Mouse (Mus musculus): Measurements from ENCODE around the gene Trpc2. TPM values are rescaled to one million over a fixed set of nuclear protein-coding genes. Genes with fewer than 3 reads are reported as not detected.
A peak's percentile ranks its signal among the peaks of the same experiment; 100 is the strongest.

The Trpc2 gene
- total RNA-seq, 1 experiment: 0.36 TPM

DNA sequence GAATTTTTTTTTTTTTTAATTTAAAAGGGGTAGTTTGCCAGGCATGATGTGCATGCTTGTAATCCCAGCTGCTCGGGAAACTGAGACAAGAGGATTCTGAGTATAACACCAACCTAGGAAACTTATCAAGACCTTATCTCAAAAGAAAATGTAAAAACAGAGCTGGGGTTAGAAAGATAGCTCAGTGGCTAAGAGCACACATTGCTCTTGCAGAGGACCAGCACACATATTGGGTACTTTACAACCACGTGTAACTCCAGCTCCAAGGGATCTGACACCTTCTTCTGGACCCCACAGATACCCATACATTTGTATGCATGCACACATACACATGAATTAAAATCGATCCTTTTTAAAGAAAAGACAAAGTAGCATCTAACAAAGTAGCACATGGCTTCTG, 21.6 kb upstream of the Trpc2 start:
- in situ Hi-C loops (cut with MboI; ENCODE audit: low sequenced_read_pairs in 2 of 2, unreplicated experiment in 2 of 2): no loop called here
- DNase-seq (ENCODE audit: low read depth, low spot score): no peak
- H3K36me3 ChIP-seq (ENCODE audit: control insufficient read depth, insufficient read depth, low read length, poor library complexity, severe bottlenecking): peaks cover 2% of the 10 kb centered on the region; the same call in 1 of the 2 replicates
- H3K27ac ChIP-seq (ENCODE audit: insufficient read depth, low read depth, low read length, poor library complexity, severe bottlenecking): no peak overlapping the region
- H3K9ac ChIP-seq (ENCODE audit: insufficient read depth, low read depth, low read length, poor library complexity, severe bottlenecking): no peak overlapping the region
- no peak overlapping the region for H3K4me3 ChIP-seq (ENCODE audit: insufficient read depth in 1 of 2, low read depth in 1 of 2, low read length in 2 of 2, poor library complexity in 1 of 2, severe bottlenecking in 1 of 2)
- no peaks in the 10 kb centered on the region for H3K9me3 ChIP-seq (ENCODE audit: control insufficient read depth, insufficient read depth, low read depth, low read length)
- TF ChIP-seq HCFC1 (IDR thresholded peaks at IDR 0.05; ENCODE audit: borderline replicate concordance, insufficient read depth, low read length) (no peak), ZNF384 (IDR thresholded peaks at IDR 0.05; ENCODE audit: low read depth, low read length) (no peak), CHD2 (IDR thresholded peaks at IDR 0.05; ENCODE audit: low read depth, low read length) (no peak), ZC3H11A (IDR thresholded peaks at IDR 0.05; ENCODE audit: borderline replicate concordance, low read depth, low read length) (no peak), MAFK (IDR thresholded peaks at IDR 0.05; ENCODE audit: insufficient read depth, low read depth, low read length) (no peak)
- H3K4me1 ChIP-seq (ENCODE audit: control insufficient read depth in 2 of 2, insufficient read depth in 2 of 2, low read length in 2 of 2, poor library complexity in 1 of 2): no peaks in the 10 kb centered on the region

DNA sequence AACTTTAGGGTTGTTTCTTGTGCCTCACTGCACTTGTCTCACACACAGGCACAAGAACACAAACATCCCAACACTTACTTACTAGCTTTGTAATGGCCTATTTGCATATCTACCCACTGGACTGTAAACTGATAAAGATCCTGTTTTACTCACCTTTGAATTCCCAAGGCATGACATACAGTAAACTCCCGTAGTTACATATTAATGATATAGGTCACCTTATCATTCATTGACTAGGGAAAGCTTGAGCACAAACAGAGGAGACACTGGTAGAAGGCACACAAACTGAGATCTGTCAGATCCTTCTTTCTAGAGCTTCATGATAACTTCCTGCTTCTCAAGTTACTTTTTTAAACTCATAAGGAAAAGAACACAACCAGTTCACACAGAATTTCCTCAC, 20.7 kb upstream of the Trpc2 start:
- TF ChIP-seq MAFK (IDR thresholded peaks at IDR 0.05; ENCODE audit: insufficient read depth, low read depth, low read length): no peak
- TF ChIP-seq HCFC1 (IDR thresholded peaks at IDR 0.05; ENCODE audit: borderline replicate concordance, insufficient read depth, low read length): no peak
- TF ChIP-seq CHD2 (IDR thresholded peaks at IDR 0.05; ENCODE audit: low read depth, low read length): no peak
- no peak for TF ChIP-seq ZC3H11A (IDR thresholded peaks at IDR 0.05; ENCODE audit: borderline replicate concordance, low read depth, low read length)
- TF ChIP-seq ZNF384 (IDR thresholded peaks at IDR 0.05; ENCODE audit: low read depth, low read length): no peak
- H3K4me3 ChIP-seq (ENCODE audit: insufficient read depth in 1 of 2, low read depth in 1 of 2, low read length in 2 of 2, poor library complexity in 1 of 2, severe bottlenecking in 1 of 2): no peak overlapping the region
- no peak overlapping the region for H3K9ac ChIP-seq (ENCODE audit: insufficient read depth, low read depth, low read length, poor library complexity, severe bottlenecking)
- no peaks in the 10 kb centered on the region for H3K9me3 ChIP-seq (ENCODE audit: control insufficient read depth, insufficient read depth, low read depth, low read length)
- no peak overlapping the region for H3K27ac ChIP-seq (ENCODE audit: insufficient read depth, low read depth, low read length, poor library complexity, severe bottlenecking)
- in situ Hi-C loops (cut with MboI; ENCODE audit: low sequenced_read_pairs in 2 of 2, unreplicated experiment in 2 of 2): no loop called here
- DNase-seq (ENCODE audit: low read depth, low spot score): no peak
- H3K4me1 ChIP-seq (ENCODE audit: control insufficient read depth in 2 of 2, insufficient read depth in 2 of 2, low read length in 2 of 2, poor library complexity in 1 of 2): no peaks in the 10 kb centered on the region
- H3K36me3 ChIP-seq (ENCODE audit: control insufficient read depth, insufficient read depth, low read length, poor library complexity, severe bottlenecking): peaks cover 2% of the 10 kb centered on the region; the same call in 1 of the 2 replicates

DNA sequence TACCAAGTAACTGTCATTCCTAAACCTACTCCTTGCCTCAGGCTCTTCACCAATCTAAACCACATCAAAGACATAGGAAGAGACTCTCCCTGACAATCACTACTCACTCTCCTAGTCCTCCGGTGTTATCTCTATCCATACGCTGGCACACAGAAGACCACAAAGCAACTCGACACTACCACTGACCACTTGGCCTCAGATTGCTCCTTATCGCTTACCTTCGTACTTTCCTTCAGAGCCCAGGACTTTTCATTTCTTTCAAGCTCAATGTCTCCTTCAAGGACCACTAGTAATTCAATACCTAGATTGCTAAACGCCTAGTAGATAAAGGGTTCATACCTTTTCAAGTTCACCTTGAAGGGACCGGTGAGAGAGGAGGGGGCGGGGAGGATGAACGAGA, 19.0 kb upstream of the Trpc2 start:
- Histone ChIP-seq H3K9ac (ENCODE audit: insufficient read depth, low read depth, low read length, poor library complexity, severe bottlenecking) (no peak overlapping the region), H3K4me1 (ENCODE audit: control insufficient read depth in 2 of 2, insufficient read depth in 2 of 2, low read length in 2 of 2, poor library complexity in 1 of 2) (no peaks in the 10 kb centered on the region), H3K4me3 (ENCODE audit: insufficient read depth in 1 of 2, low read depth in 1 of 2, low read length in 2 of 2, poor library complexity in 1 of 2, severe bottlenecking in 1 of 2) (peak overlapping the region; percentile 80 to 83), H3K36me3 (ENCODE audit: control insufficient read depth, insufficient read depth, low read length, poor library complexity, severe bottlenecking) (peaks cover 2% of the 10 kb centered on the region; the same call in 1 of the 2 replicates), H3K9me3 (ENCODE audit: control insufficient read depth, insufficient read depth, low read depth, low read length) (no peaks in the 10 kb centered on the region), H3K27ac (ENCODE audit: insufficient read depth, low read depth, low read length, poor library complexity, severe bottlenecking) (no peak overlapping the region)
- no peak for TF ChIP-seq ZC3H11A (IDR thresholded peaks at IDR 0.05; ENCODE audit: borderline replicate concordance, low read depth, low read length)
- TF ChIP-seq HCFC1 (IDR thresholded peaks at IDR 0.05; ENCODE audit: borderline replicate concordance, insufficient read depth, low read length): no peak
- no peak for TF ChIP-seq CHD2 (IDR thresholded peaks at IDR 0.05; ENCODE audit: low read depth, low read length)
- TF ChIP-seq MAFK (IDR thresholded peaks at IDR 0.05; ENCODE audit: insufficient read depth, low read depth, low read length): no peak
- TF ChIP-seq ZNF384 (IDR thresholded peaks at IDR 0.05; ENCODE audit: low read depth, low read length): no peak
- in situ Hi-C loops (cut with MboI; ENCODE audit: low sequenced_read_pairs in 2 of 2, unreplicated experiment in 2 of 2): no loop called here
- DNase-seq (ENCODE audit: low read depth, low spot score): no peak

DNA sequence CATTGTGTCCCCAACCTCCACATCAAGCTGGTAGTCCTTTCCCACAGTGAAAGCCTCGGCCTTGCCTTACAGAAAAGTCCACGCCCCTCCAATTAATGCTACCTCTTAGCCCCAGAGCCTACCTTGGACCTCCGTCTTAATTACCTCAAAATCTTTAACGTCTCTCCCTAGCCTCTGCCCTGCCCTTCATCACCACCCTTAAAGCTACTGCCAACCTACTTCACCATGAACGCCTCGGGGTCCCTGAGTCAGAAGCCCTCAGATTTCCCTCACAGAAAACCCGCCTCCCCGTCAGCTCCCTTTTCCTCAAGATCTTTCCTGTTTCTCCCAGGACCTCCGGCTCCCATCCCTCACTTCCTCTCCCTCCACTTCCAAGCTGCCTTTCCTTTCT, 18.3 kb upstream of the Trpc2 start:
- no peak overlapping the region; the same call in 1 of the 2 replicates for H3K27ac ChIP-seq (ENCODE audit: insufficient read depth, low read depth, low read length, poor library complexity, severe bottlenecking)
- no peaks in the 10 kb centered on the region for H3K9me3 ChIP-seq (ENCODE audit: control insufficient read depth, insufficient read depth, low read depth, low read length)
- peak overlapping the region; percentile 80 to 83 for H3K4me3 ChIP-seq (ENCODE audit: insufficient read depth in 1 of 2, low read depth in 1 of 2, low read length in 2 of 2, poor library complexity in 1 of 2, severe bottlenecking in 1 of 2)
- no peak for DNase-seq (ENCODE audit: low read depth, low spot score)
- TF ChIP-seq HCFC1 (IDR thresholded peaks at IDR 0.05; ENCODE audit: borderline replicate concordance, insufficient read depth, low read length): no peak
- no peak for TF ChIP-seq MAFK (IDR thresholded peaks at IDR 0.05; ENCODE audit: insufficient read depth, low read depth, low read length)
- no peak for TF ChIP-seq CHD2 (IDR thresholded peaks at IDR 0.05; ENCODE audit: low read depth, low read length)
- in situ Hi-C loops (cut with MboI; ENCODE audit: low sequenced_read_pairs in 2 of 2, unreplicated experiment in 2 of 2): no loop called here
- peak overlapping the region; percentile 90 for H3K9ac ChIP-seq (ENCODE audit: insufficient read depth, low read depth, low read length, poor library complexity, severe bottlenecking)
- H3K36me3 ChIP-seq (ENCODE audit: control insufficient read depth, insufficient read depth, low read length, poor library complexity, severe bottlenecking): no peaks in the 10 kb centered on the region
- no peaks in the 10 kb centered on the region for H3K4me1 ChIP-seq (ENCODE audit: control insufficient read depth in 2 of 2, insufficient read depth in 2 of 2, low read length in 2 of 2, poor library complexity in 1 of 2)
